Mouse (Mus musculus) heart, postnatal 25 days (tissue): Measurements from ENCODE around the gene Itgb2l. TPM values are rescaled to one million over a fixed set of nuclear protein-coding genes. Genes with fewer than 3 reads are reported as not detected.
"Not testable (repeated sequence)": the region's sequence is repeated elsewhere in the genome, so short reads cannot be mapped to it uniquely, and the experiment has no call there.

ENCODE experiments used
- DNase-seq: peaks from one replicate; pipeline ENCODE4 v3.0.0; 2022; ENCODE audit warnings: low spot score
- intact Hi-C: fragments of 180-260 bp; cut with DNase I; formaldehyde crosslinking; loops from one replicate; pipeline ENCODE4 v1.15.1; 2025
- total RNA-seq, 2 experiments: library from RNA; stranded (reverse); gene quantifications; 2 replicates each; pipeline ENCODE4 v1.2.3; 2021

Itgb2l gene
- total RNA-seq, result not detected

DNA sequence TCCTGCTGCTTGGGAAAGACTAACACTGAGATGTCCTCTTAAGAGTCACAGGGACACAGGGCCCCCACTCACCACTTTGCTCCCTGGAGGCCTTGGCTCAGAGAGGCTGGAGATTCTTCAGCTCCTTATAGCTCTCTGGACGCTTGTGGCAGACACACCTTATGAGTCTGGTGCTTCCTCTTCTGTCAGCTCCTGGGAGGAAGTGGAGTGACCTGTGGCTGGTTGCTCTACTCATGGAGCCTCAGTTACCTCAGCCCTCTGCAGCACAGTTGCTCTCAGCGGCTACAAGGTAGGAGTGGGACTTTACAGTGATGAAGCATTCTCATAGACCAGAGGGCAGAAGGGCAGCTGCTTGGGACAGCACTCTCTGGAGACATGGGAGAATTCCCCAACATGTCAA, at the start of gene Itgb2l:
Itgb2l (minus strand) TSS at position 152 of the 400 bp plus-strand sequence.
- intact Hi-C loops, result no loop called here
- DNase-seq, result no peak

DNA sequence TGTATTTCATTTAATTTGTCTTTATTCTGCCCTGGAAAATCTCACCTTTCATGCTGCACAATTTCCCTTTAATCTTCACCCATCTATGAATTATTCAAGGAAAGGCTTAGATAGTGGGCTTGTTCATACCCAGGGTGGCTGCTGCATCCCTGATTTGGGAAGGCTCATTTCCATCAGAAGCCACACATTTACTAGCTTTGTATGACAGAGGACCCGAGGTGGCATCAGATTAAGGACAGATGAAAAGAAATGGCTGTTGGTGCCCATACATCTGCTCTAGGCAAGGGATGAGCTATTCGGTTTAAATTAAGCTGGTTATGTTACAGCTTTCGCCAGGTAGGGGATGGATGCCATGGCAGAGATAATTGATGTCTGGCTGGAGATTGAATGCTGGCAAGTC, 48.1 kb upstream of the Itgb2l start:
- intact Hi-C loops, result no loop called here
- no peak for DNase-seq

DNA sequence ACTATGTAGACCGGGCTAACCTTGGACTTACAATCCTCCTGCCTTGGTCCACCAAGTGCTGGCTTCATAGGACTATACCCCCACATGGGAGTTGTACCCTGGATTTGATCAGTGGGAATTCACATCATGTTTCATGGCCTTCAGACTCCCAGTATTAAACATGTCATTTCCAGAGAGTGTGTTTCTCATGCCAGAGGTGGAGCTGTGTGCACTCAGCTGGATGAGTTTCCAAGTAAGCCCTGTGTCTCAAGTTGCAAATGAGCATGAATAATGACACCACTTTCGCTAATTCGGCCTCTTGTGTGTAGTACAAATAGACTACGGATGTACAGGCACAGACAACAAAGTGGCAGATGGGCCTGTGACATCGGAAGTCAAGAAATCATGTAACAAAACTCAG, 44.6 kb upstream of the Itgb2l start:
- no peak for DNase-seq
- intact Hi-C loops, result no loop called here

DNA sequence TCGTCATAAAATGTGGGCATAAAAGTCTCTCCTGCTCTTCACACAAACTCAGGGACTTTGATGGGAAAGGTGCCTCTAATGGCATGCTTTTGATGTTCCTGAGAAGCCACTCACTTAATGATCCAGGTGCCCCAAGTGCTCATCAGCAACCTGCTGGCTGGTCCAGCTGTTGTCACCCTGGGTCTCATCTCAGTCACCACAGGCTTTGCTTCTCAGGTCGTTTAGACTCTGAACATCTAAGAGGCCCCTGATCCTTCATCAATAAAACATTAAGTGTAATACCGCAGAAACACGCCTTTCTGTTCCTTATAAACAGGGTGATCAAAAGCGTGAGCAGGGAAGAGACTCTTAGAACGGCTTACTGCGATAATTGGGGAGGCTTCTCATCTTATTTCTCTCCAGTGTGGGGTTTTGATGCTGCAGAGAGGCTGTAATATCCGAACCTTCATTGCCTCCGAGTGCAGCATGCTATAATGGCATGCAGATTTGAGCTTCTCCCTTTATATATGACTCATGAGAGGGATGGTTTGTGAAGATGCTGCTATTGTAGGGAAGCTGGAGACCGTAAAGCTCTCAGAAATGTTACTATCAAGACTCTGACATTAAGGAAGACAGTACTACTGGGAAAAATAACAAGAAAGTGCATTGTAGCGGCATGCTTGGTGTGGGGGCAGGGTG, 43.7 kb upstream of the Itgb2l start:
- intact Hi-C loops, result no loop called here
- DNase-seq, result no peak

DNA sequence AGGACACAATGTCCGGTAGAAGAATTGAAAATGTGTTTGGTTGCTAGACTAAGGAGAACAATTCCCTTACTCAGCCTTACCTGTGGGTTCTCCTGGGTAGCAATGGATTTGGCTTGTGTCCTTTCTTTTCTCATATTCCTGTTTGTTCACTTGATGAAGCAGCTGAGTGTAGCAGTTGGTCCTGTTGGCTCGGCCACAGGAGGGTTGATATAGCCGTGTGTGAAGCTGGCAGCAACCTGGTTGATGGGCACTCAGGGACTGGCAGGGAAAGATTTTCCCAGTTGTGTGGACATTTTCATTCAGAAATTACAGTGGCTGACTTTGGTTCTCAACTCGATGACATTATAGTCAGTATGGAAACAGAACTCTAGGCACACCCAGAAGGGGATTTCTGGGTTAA, 38.4 kb upstream of the Itgb2l start:
- intact Hi-C loops, result no loop called here
- DNase-seq, result no peak

DNA sequence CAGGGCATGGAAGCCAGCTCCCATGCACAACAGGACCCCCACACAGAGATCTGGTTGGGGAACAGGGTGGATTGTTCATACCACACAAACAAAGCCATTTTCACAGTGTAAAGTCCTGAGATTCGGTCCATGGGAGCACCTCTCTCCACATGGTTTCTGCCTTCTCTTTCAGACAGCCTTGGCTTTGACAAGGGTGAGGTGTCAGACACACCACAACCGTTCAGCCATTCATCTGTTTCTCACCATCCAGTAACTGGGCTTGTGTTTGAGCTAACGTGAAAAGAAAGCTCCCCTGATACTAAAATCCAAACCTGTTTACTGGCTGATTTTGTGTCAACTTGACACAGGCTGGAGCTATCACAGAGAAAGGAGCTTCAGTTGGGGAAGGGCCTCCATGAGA, 30.8 kb upstream of the Itgb2l start:
- intact Hi-C loops, result no loop called here
- no peak for DNase-seq

DNA sequence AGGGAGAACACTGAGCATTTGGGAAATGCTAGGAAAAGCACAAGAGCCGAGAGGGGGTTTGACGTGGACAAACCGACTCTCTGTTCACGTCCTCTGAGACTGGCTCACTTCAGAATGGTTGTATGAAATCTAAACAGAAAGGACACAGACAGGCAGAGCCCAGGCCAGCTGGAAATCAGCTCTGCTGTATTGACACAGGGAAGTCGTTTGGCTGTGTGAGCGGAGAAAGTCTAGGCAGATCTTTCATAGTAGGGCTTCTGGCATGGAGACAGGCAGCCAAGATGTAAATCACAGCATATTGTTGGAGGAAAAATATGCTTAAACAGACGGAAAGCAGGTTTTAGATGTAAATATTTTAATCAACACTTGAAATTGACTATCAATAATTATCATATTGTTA, 29.4 kb upstream of the Itgb2l start:
- intact Hi-C loops, result no loop called here
- no peak for DNase-seq

DNA sequence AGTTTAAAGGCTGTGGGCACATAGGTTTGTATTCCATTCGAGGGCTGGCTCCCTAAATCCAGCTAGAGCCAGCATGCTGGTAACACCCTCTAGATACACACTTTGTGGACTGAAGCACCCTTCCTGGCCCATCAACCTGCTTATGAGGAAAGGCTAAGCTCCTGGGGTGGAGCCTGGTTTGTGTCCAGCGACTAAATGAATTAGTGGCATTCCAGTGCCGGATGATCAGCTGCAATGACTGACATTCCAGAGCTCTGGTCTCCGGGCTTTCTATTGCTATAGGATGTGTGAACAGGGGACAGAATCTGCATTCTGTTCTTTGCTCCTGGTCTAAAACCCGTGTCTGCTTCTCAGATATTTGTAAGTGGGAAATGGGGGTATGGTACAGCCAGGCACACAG, 28.9 kb upstream of the Itgb2l start:
- intact Hi-C loops, result no loop called here
- no peak for DNase-seq

DNA sequence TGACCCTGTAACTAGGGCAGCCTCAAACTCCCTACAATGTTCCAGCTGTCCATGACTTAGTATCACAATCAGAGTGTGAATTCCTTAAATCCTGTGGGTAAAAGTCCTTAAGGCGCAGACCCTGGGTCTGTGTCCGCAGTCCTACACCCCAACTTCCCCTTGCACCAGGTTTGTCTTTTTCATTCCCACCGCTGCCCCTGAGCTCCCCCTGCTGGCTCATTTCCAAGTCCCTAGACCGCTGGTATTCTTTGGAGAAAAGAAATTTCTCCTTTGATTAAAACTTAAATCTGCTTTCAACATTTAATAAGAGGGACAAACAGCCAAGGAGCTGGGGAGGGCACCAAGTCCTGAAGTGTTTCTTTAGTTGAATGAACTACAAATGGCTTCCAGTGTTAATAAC, 26.2 kb upstream of the Itgb2l start:
- intact Hi-C loops, result no loop called here
- DNase-seq, result no peak

DNA sequence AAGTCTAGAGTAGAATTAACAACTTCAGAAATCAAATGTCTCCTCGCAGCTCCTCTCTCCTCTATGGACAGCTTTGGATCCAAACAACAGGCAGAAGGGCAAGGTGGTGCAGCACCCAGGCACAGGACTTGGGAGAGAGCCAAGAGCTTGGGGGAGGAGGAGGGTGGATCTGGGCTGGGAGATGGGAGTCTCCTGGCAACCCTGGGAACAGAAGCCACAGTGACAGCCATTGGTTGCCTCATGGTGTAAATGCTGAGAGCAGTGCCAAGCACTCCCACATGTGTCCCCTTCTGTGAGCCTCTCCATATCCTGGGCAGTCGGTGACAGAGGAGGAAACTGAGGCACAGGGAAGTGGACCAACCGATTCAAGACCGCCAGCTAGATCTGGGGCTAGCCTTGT, 25.3 kb upstream of the Itgb2l start:
- no peak for DNase-seq

DNA sequence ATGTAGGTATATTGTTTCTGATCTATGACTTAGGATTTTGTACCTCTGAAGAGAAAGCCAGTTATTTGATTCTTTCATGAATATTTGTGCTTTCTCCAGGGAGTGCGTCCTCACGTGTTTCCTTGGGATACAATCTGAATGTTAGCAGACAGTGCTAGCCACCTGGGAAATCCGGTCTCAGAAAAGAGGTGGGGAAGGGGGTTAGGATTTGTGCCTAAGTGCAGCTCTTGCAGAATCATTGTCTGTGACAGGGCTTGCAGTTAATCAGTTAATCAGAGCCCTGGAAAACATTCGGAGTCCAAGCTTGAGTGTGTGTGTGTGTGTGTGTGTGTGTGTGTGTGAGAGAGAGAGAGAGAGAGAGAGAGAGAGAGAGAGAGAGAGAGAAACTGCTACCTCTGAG, 24.6 kb upstream of the Itgb2l start:
- DNase-seq, result no peak
- intact Hi-C loops, result no loop called here

More for the DNA sequence above, 25.3 kb upstream of the Itgb2l start:
- intact Hi-C loops, result no loop called here

DNA sequence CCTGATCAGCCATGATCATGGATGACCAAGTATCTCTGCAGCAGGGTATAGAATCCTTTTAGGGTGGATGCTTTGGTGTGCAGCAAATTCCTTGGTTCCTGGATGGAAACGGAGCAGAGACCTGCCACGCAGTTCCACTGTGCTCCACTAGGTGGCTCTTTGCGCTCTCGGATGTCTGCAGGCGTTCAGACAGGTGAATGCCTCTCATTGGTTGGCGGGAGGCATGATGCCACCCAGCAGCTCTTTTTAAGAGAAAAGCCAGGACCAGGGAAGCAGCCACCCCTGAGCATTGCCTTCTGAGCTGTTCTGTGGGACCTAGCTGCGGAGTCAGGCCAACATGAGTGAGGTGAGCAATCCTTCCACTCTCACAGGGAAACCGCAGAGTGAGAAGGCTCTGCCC, 24.0 kb upstream of the Itgb2l start, which contains the start of gene Pcp4:
Pcp4 (plus strand) TSS at position 162 of the 400 bp plus-strand sequence.
- intact Hi-C loops, result loop anchor here (1.0 kb wide), 2 partner anchors 143 to 204 kb away; no protein-coding TSS in a partner anchor
- no peak for DNase-seq

DNA sequence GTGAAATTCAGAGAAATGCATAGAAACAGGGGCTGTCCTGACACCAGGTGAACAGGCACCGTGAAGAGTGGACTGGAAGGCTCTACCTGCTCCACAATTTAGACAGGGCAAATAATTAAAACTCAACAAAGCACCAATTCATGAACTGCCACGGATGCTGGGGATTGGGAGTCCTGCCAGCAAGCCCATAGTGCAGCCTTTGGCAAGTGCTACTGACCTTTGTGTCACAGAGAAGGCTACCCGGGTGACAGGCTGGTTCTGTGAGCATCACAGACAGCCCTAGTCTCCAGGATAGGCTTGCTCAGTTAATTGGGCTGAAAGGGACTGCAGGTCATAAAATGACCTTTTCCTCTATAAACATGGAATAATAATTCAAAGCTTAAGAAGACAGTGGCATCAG, 17.4 kb upstream of the Itgb2l start:
- intact Hi-C loops, result no loop called here

DNA sequence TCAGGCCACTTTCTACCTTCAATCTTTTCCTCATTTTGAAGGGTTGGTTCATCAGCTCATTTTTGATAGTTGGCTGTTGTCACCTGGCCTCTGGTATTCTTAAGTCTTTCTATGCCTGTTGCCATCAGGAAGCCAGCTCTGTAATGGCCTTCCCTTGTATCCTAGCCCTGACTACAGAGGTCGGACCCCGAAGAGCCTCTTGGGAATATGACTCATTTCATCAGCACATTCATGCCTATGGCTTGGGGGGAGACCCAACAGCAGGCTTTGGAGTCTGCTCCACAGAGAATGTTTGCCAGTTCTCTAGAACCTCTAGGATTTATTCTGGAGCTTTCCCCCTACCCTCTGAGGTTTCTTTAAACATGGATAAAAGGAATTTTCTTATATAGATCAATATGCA, 15.9 kb upstream of the Itgb2l start:
- intact Hi-C loops, result no loop called here

More for the DNA sequence above, 17.4 kb upstream of the Itgb2l start:
- no peak for DNase-seq

DNA sequence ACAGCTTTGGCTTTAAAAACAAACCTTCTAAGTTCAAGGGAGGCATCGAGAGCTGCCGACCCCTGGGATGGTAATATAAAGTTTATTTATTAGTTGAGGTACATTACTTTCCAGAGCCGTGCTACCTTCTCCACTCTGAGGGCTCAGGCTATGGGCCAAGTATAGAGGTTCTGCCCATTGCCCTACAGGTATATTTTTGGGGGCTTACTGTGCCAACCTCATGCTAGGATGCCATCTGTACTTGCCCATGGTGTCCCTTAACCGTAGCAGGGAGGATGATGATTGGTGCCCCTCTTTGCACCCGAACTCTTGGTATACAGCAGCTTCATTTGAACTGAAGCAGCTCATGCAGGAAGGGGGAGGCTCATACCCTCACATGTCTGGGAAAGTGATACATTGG, 14.2 kb upstream of the Itgb2l start:
- intact Hi-C loops, result no loop called here

More for the DNA sequence above, 15.9 kb upstream of the Itgb2l start:
- DNase-seq, result no peak

DNA sequence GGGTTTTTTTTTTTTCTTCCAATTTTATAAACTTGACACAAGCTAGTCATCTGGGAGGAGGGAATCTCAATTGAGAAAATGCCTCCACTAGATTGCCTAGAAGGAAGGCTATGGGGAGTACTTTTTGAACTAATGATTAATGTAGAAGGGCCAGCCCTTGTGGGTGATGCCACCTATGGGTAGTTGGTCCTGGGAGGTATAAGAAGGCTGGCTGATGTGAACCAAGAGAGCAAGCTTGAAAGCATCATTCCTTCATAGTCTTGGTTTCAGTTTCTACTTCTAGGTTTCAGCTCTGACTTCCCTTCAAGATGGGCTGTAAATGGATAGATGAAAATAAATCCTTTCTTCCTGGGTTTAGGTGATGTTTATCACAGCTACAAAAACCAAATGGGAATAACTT, 10.7 kb upstream of the Itgb2l start:
- DNase-seq, result no peak
- intact Hi-C loops, result no loop called here

More for the DNA sequence above, 14.2 kb upstream of the Itgb2l start:
- DNase-seq, result no peak

DNA sequence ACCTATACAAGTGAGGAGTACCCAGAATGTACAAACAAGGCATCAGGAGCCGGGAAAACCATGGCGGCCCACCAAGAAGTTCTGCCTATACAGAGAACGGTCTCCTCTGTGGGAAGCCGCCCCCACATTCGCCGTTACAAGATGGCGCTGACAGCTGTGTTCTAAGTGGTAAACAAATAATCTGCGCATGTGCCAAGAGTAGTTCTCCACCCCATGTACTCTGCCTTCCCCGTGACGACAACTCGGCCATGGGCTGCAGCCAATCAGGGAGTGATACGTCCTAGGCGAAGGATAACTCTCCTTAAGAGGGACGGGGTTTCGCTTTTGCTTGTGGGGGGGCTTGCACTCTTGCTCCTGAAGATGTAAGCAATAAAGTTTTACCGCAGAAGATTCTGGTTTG, 7.5 kb upstream of the Itgb2l start:
- DNase-seq, intact Hi-C loops: not testable (repeated sequence)

DNA sequence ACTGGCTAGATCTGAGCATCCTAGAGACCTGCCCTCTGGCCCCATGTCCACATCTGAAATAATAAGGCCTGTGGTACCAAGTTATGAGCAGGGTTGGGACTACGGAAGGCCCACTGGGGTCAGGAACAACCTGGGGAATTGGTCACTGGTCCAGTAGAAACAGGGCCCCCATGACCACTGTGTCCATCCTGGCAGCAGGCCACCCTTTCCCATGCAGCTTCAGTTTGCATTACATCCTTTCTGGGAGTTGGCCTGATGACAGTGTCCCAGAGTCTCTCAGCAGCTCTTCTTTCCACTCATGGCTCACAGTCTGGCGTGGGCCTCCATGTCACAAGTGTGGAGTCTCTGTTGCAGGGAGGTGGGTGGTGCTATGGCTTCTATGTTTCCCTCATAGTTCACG, 1.6 kb downstream of the Itgb2l start:
- intact Hi-C loops, result no loop called here
- DNase-seq, result no peak

DNA sequence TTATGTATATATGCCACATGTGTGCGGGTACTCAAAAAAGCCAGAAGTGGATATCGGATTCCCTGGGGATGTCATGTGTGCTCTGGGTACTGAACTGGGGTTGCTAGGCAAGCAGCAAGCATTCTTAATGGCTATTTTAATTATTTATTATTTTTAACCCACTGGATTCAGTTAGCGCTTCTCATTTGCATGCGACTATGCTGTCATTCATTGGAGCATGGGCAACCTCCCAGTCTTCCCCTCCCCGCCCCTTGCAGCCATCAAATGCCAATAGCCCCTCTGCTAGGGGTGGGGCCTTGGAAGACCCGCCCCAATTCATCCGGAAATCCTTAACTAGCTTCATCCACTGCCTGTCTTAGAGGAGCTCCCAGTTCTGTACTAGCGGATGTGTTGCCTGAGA, 2.5 kb downstream of the Itgb2l start:
- DNase-seq, result no peak
- intact Hi-C loops, result no loop called here

DNA sequence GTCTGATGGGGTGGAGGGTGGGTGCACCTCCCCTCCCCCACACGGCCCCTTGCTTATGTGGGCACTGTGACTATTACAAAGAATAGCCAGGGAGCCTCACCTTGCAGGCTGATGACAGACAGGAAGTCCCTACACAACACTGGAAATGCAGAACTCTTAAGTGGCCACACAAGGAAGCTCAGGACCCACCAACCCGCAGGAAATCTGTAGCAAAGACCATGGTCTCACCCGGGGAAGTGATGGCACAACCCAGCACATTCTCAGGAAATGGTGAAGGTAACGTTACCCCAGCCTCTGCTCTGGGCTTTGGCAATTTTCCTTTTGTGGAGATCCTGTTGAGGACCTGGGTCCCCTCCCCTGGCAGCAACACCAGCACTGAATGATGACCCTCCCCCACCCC, 3.7 kb downstream of the Itgb2l start:
- no peak for DNase-seq
- intact Hi-C loops, result no loop called here

DNA sequence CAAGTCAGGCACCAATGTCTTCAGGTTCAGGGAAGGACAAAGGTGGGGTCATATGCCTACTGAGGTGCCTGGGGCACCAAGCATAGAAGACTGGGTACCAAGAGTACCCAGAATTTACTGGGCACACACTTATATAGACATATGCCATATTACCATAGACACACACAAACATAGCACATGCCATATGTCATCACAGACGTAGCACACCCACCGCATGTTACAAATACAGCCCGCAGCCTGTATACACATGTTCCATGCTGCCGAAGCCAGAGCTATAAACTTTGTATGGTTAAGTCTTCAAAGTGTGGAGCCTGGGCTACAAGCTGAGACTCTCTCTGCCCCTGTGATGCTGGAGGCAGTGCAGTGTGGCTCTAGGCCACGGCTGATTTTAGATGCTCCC, 4.5 kb downstream of the Itgb2l start:
- DNase-seq, result no peak
- intact Hi-C loops, result no loop called here
